Mouse (Mus musculus) telencephalon, adult 2 months (tissue): ENCODE results near the gene Gm8369.
"Not testable (repeated sequence)": the region's sequence is repeated elsewhere in the genome, so short reads cannot be mapped to it uniquely, and the experiment has no call there.

Experiments
- DNase-seq: peaks from one replicate; pipeline ENCODE4 v3.0.0-alpha.2; 2011; ENCODE audit warnings: low read depth, low spot score

Gm8369 gene

DNA sequence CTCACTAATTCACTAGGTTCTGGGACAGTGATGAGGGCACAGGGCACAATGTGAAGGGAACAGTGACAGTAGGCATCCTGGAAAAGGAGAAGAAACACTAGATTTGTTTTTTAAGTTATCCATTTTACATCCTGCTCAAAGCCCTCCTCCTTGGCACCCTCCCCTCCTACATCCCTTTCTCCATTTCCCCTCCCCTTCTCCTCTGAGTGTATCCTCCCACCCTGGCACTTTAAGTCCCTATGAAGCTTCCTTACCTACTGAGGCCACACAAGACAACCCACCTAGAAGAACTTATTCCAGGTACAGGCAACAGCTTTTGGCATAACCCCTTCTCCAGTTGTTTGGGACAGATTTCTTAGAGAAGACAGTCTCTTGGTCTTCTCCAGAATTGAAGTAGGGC lies 30.5 kb downstream of the Gm8369 start, which contains the start of gene Ms4a6b:
Gene Ms4a6b (plus strand): TSS at position 267 of the 400 bp plus-strand sequence.
- no peak for DNase-seq

DNA sequence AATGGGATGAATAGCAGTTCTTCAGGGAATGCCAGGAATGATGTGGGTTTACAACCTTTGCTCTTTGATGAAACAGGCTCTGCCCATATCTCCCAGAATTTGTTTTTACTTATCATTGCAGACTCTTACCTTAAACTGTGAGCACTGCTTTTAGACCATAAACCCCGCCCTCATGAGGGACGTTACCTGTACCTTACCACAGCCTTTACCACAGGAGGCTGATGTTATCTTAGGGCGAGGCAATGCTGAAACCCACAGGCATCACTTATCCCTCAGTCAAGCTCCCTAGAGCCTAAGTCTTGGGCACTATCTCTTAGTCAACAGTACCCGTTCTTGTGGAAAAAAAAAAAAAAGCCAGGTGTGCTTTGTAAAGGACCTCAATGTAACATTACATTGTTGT lies 31.1 kb downstream of the Gm8369 start:
- no peak for DNase-seq

DNA sequence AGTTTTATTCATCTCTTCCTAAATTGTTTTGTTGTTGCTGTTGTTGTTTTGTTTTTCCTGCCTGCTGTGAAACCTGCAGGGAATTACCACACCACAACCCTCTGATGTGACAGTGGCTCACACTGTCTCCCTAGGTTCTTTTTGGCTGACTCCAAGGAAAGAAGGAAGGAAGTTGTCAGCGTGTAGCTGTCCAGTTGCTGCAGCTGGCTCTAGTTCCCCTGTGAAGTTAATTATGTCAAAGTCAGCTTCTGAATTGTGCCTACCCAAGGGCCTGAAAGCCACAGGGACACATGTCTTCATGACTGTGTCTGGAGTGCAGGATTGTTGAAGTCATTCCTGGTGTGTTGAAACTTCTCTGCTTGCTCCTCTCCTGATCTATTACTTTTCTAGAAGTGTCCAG lies 31.6 kb downstream of the Gm8369 start:
- DNase-seq, result not testable (repeated sequence)

- not testable (repeated sequence) for DNase-seq
Observed at GRCm38 (mm10) chr19:11518356-11518755, 32.6 kb downstream of the Gm8369 start.

GRCm38 (mm10) chr19:11520146-11520545 lies 34.4 kb downstream of the Gm8369 start:
- DNase-seq, result no peak

DNA sequence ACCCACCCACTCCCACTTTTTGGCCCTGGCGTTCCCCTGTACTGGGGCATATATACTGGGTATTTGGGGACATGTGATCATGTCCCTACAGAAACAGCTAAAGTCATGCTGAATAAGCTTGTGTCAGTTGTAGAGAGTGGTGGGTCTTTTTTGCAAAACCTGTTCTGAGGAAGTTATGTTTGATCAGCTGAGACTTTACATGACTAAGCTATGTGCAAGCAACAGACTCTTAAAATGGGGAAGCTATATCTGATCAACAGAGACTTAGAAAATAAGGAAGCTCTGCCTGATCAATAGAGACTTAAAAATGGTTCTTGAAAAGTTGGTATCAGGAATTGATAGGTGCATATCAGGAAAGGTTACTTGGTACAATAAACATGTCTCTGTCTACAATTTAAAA lies 47.7 kb downstream of the Gm8369 start:
- DNase-seq, result no peak

- DNase-seq, result no peak
Observed at GRCm38 (mm10) chr19:11533888-11534445, 48.2 kb downstream of the Gm8369 start.

DNA sequence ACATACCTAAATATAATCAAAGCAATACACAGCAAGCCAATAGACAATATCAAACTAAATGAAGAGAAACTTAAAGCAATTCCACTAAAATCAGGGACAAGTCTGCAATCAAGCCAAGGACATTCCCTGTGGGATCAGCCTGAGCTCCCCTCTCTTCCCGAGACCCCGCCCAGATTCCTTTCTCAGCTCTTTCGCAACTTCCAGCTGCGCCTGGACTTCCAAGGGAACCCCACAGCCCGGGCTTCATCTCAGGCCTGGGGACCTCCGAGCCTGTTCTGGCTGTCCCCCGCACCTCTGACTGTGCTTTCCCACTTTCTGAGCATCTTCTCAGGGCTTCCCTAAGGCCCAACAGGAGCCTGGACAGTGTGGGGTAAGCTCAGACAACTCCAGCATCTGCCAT lies 50.9 kb downstream of the Gm8369 start, which contains the start of gene Ms4a4d:
Gene Ms4a4d (plus strand): TSS at position 209 of the 400 bp plus-strand sequence.
- DNase-seq, result no peak

DNA sequence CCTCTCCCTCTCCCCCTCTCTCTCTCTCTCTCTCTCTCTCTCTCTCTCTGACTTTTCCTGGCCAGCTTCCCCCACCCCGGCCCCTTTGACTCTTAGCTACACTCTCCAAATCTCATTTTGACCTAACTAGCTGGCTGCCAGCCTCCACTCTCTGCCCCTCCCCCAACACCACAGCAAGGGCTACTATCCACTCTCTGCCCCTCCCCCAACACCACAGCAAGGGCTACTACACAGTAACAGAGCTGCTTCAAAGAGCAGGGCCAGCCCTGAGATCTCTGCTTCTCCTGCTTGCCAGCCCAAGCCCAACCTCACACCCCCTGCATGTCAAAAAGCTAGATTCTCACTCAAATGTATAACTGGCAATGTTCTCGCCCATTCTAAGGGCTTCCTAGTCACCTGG lies 51.6 kb downstream of the Gm8369 start:
- DNase-seq, result no peak

DNA sequence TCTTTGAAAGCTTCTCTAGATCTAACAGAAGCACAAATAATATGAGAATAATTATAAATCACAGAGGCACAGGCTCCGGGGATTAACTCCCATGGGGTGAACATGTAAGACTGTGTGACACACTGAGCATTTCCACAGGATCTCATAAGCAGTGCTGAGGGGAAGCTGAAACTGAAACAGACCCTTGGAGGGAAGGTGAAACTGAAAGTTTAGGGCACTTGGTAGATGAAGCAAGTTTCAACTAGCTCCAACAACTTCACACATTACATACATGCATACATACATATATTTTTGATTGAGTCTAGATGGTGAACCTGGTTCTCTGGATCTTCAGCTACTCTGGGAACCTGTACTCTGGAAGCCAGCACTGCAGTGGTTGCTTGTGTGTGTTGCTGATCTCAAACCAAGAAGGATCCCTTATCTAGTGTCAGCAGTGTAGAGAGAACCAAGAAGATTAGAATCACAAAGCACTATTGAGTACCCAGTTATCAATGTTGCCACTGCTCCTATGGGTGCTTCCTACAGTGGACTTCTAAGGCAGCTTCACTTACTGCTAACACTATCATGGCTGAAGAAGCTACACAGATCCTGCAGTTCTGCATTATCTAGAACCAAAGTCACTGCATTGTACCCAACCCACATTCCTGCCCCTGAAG lies 54.6 kb downstream of the Gm8369 start:
- DNase-seq, result not testable (repeated sequence)

DNA sequence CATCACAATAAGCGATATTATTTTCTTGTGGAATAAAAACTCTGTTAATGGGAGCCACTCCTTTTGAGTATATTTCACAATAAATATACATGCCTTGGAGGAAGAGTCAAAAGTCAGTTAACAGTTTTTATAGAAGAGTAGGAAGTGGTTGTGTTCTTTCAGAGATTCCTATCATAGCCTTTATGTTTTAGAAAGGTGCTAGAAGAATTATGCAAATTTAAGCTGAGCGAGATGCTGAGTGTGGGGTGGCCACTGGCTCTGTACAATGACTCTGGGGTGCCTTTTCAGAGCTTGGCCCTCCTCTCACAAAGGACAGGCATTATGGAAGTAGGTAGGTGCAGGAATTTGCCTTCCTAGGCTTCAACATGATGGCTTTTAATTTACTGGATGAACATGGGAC lies 58.6 kb downstream of the Gm8369 start:
- not testable (repeated sequence) for DNase-seq

- DNase-seq, result no peak
Observed at GRCm38 (mm10) chr19:11547911-11548310, 62.2 kb downstream of the Gm8369 start.

- DNase-seq, result no peak
Observed at GRCm38 (mm10) chr19:11554726-11555125, 69.0 kb downstream of the Gm8369 start.

DNA sequence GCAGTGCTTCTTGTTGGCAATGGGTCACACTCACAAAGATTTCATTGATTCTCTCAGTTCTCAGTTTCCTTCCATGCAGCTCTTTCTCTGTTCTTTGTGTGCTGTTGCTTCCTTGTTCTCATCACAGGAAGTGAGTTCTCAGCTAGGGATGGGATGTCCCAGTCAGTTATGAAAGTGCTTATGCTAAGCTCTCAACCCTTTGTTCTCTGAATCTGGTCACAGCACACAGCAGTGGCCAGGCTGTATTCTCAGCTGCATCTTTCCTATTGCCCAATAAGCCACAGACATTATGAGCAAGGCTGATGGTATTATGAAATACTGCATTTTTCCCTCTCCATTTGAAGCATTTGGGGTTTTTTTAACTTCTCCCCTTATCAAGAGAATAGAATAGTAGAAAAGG lies 73.8 kb downstream of the Gm8369 start:
- DNase-seq, result not testable (repeated sequence)
